Mouse (Mus musculus): ENCODE results near the gene Angpt4. TPM values are rescaled to one million over a fixed set of nuclear protein-coding genes. Genes with fewer than 3 reads are reported as not detected.

Angpt4 gene
- total RNA-seq, 2 experiments from 2014 or later = 0.20 TPM; not detected in 1

DNA sequence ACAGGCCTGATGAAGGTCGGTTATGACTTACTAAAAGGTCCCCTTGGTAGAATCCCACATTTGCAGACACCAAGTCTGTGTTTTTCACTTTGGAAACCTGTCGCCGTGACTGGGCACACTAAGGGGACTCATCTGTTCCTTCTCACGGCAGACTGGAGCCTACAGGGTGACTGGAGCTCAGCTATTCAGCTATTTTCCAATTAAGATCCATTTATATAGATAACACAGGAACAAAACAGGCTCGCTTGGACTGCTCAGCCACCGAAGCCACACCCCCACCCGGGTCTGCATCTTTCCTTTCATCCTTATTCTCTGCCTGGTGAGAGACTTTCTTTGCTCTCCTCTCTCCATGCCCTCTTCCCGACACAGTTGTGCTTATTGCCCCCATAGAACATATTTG is 10.1 kb downstream of the Angpt4 start:
- no peak for DNase-seq
- Histone ChIP-seq H3K27ac (no peak overlapping the region), H3K4me3 (no peak overlapping the region)
- no peak for TF ChIP-seq CTCF (IDR thresholded peaks at IDR 0.05)
- intact Hi-C loops (cut with DNase I) = no loop called here

GRCm38 (mm10) chr2:151921596-151921995 is 10.6 kb downstream of the Angpt4 start:
- H3K4me3 ChIP-seq = no peak overlapping the region
- intact Hi-C loops (cut with DNase I) = no loop called here
- DNase-seq = peak; percentile 72
- H3K27ac ChIP-seq = no peak overlapping the region
- TF ChIP-seq CTCF (IDR thresholded peaks at IDR 0.05) = no peak

- no peak for TF ChIP-seq CTCF (IDR thresholded peaks at IDR 0.05)
- Histone ChIP-seq H3K27ac (no peak overlapping the region), H3K4me3 (no peak overlapping the region)
- intact Hi-C loops (cut with DNase I) = no loop called here
- DNase-seq = no peak
Observed at GRCm38 (mm10) chr2:151924276-151924675, 13.3 kb downstream of the Angpt4 start.

- no peak for TF ChIP-seq CTCF (IDR thresholded peaks at IDR 0.05)
- intact Hi-C loops (cut with DNase I) = loop anchor here (5.0 kb wide), 1 partner anchor 48 kb away; no protein-coding TSS in a partner anchor
- no peak overlapping the region for H3K27ac ChIP-seq
- H3K4me3 ChIP-seq = no peak overlapping the region
- DNase-seq = no peak
Observed at GRCm38 (mm10) chr2:151925715-151926114, 14.7 kb downstream of the Angpt4 start.

DNA sequence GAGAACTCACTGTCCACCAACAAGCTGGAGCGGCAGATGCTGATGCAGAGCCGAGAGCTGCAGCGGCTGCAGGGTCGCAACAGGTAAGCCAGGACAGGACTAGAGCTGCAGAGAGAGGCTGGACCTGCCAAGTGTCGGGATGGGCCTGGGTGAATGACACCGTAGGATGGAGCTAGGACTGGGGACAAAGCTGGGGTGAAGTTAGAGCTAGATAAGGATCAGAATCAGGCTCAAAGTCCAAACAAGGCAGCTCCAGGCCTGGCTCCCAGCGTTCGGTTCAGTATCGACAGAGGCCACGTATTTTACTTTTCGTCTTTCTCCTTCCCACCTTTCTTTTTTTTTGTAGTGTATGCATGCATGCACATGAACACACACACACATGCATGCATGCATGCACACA is 16.1 kb downstream of the Angpt4 start:
- H3K4me3 ChIP-seq = no peak overlapping the region
- no peak for DNase-seq
- no peak overlapping the region for H3K27ac ChIP-seq
- intact Hi-C loops (cut with DNase I) = loop anchor here (5.0 kb wide), 1 partner anchor 50 kb away; no protein-coding TSS in a partner anchor
- no peak for TF ChIP-seq CTCF (IDR thresholded peaks at IDR 0.05)

DNA sequence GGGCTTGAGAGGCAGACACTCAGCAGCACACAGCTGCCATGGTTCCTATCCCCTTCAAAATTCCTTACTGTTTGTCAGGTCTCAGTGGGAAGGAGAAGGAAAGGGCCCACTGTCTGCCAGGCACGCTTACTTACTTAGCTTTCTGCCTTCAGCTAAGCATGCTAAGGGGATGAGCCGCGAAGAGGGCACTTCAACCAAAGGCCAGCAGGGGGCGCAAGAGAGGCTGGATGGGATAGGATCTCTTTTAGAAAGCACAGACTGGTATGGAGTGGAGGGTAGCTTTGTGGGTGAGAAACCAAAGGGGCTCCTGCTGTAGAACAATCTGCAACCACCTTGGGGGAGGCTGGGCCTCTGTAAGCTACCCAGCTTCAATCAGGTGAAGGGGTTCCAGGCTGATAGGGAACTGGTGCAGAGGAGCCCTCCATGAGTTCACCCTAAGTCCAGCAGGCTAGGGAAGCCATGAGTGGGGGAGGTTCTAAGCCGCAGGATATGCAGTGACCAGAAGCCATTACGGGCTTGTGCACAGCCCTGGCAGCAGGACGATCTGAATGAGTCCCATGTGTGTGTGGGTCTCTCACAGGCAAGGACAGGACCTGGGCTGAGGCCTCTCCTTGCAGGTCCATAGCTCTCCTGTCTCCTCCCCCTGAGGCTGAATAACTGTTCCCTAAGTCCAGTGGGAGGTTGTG is 19.5 kb downstream of the Angpt4 start:
- peak; percentile 88 for DNase-seq
- TF ChIP-seq CTCF (IDR thresholded peaks at IDR 0.05) = peak; percentile 96
- intact Hi-C loops (cut with DNase I) = loop anchor here (1.0 to 10.0 kb wide), 2 partner anchors 64 to 154 kb away; partner anchors contain the start of gene Scrt2
- Histone ChIP-seq H3K4me3 (no peak overlapping the region), H3K27ac (no peak overlapping the region)

- DNase-seq = peak; percentile 92
- intact Hi-C loops (cut with DNase I) = loop anchor here (10.0 kb wide), 1 partner anchor 147 kb away; the partner anchor contains the start of gene Scrt2
- H3K4me3 ChIP-seq = no peak overlapping the region
- no peak overlapping the region for H3K27ac ChIP-seq
- no peak for TF ChIP-seq CTCF (IDR thresholded peaks at IDR 0.05)
Observed at GRCm38 (mm10) chr2:151937893-151938292, 26.9 kb downstream of the Angpt4 start.

- intact Hi-C loops (cut with DNase I) = loop anchor here (10.0 kb wide), 1 partner anchor 146 kb away; the partner anchor contains the start of gene Scrt2
- H3K27ac ChIP-seq = no peak overlapping the region
- DNase-seq = peak; percentile 73
- no peak overlapping the region for H3K4me3 ChIP-seq
- TF ChIP-seq CTCF (IDR thresholded peaks at IDR 0.05) = no peak
Observed at GRCm38 (mm10) chr2:151938780-151939200, 27.8 kb downstream of the Angpt4 start.

GRCm38 (mm10) chr2:151939651-151940420 is 28.8 kb downstream of the Angpt4 start:
- DNase-seq = no peak
- intact Hi-C loops (cut with DNase I) = loop anchor here (2.0 to 10.0 kb wide), 2 partner anchors 55 to 145 kb away; partner anchors contain the start of gene Scrt2
- Histone ChIP-seq H3K4me3 (no peak overlapping the region), H3K27ac (no peak overlapping the region)
- TF ChIP-seq CTCF (IDR thresholded peaks at IDR 0.05) = no peak

GRCm38 (mm10) chr2:151941269-151941668 is 30.3 kb downstream of the Angpt4 start:
- Histone ChIP-seq H3K4me3 (no peak overlapping the region), H3K27ac (no peak overlapping the region)
- intact Hi-C loops (cut with DNase I) = loop anchor here (2.0 kb wide), 1 partner anchor 54 kb away; no protein-coding TSS in a partner anchor
- DNase-seq = peak; percentile 68
- TF ChIP-seq CTCF (IDR thresholded peaks at IDR 0.05) = peak; percentile 85

DNA sequence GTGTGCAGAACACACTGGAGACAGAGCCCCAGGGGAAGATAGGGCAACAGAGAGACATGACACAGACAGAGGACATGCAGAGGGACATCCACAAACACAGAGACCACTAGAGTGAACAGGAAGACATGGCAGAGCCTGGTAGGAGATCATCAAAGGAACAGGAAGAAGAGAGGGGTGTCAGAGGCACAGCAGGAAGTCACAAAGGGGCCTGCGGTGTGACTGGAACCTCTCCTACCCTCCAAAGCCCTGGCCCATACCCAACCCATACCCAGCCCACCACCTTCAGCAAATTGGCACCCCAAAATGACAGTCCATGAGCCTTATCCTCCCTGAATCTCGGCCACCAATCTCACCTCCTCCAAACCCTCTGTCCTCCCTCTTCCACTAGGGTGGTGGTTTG is 33.1 kb downstream of the Angpt4 start:
- no peak for TF ChIP-seq CTCF (IDR thresholded peaks at IDR 0.05)
- intact Hi-C loops (cut with DNase I) = no loop called here
- Histone ChIP-seq H3K27ac (no peak overlapping the region), H3K4me3 (no peak overlapping the region)
- DNase-seq = no peak

GRCm38 (mm10) chr2:151947617-151948016 is 36.6 kb downstream of the Angpt4 start:
- TF ChIP-seq CTCF (IDR thresholded peaks at IDR 0.05) = no peak
- Histone ChIP-seq H3K4me3 (no peak overlapping the region), H3K27ac (no peak overlapping the region)
- DNase-seq = no peak
- intact Hi-C loops (cut with DNase I) = no loop called here

DNA sequence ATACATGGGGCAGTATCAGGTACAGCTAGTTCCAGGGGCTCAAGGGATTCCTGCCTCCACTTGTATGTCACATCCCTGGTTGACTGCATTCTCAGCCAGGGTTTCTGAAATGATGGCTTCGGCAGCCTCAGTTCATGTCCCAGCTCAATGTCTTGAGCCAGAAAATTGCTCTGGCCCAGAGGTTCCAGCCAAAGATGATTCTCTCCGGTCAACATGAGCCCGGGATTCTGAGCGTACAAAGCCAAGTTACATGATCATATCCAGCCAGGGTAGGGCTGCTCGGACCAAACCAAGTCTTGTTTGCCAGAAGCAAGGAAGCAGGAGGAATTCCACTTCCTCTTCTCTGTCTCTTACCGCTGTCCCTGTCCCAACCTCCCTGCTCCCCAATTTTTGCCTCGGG is 37.3 kb downstream of the Angpt4 start:
- Histone ChIP-seq H3K27ac (peak overlapping the region; percentile 46), H3K4me3 (no peak overlapping the region)
- DNase-seq = peak; percentile 44
- intact Hi-C loops (cut with DNase I) = no loop called here
- TF ChIP-seq CTCF (IDR thresholded peaks at IDR 0.05) = no peak
